Comparison of ENCODE assay signal across 15 mouse cellular contexts in the genomic region with DNA sequence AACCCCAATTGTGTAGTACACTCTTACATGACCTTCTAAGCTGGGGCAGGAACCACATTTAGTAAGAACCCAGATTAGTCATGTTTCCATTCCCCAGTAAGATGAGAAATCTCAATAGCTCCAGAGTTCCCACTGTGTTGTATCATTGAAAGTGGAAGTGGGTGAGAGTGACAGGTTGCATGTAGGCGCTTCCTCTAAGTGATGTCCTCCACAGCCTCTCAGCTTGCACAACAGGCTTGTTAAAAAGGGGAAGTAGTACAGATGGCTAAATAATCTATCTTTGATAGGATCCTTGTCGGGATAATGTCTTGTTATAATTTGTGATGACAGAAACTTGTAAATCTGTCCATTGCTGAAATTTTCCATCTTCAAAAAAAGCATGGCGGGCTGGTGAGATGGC. TPM values are rescaled to one million over a fixed set of nuclear protein-coding genes. Genes with fewer than 3 reads are reported as not detected.
DNase-seq lines count a peak whose midpoint lies in the region; ATAC-seq lines count a peak whose summit lies in the region.
"Had no signal": no experiment of that assay in that cellular context is flagged by ENCODE, and none has a peak within 500 bp of the region (broad histone marks: within the 10 kb centered on the region; RNA-seq: fewer than 3 reads in every experiment).

No protein-coding gene starts in this region.

- peak; percentile 92 for DNase-seq in heart, adult 11 months
- DNase-seq in right cerebral cortex, adult 2 months (ENCODE audit: low spot score in 2 of 2), result peak; percentile 41 to 51
- no peak for DNase-seq in right cerebral cortex, postnatal 4 days
- peak; percentile 90 for DNase-seq in layer of hippocampus, adult 9-11 months
- peak; percentile 60 for DNase-seq in splenic B cell, adult 2 months (ENCODE audit: low read depth, low spot score)
- DNase-seq in thymus, postnatal 0 days (ENCODE audit: low spot score), result no peak
- no peak for DNase-seq in cerebellum, postnatal 25 days
- DNase-seq: cerebellum, adult 11 months; forebrain, postnatal 0 days; kidney, postnatal 36 days had no signal

- H3K36me3 ChIP-seq in heart, embryonic 12.5 days, result peaks cover 42% of the 10 kb centered on the region
- peaks cover 2% of the 10 kb centered on the region; the same call in 1 of the 2 replicates for H3K36me3 ChIP-seq in splenic B cell, adult 2 months (ENCODE audit: control insufficient read depth, insufficient read depth, low read length, poor library complexity, severe bottlenecking)

- ATAC-seq in heart, embryonic 12.5 days (ENCODE audit: insufficient number of reproducible peaks, low FRiP score), result no peak
- ATAC-seq: forebrain, postnatal 0 days had no signal

- no peaks in the 10 kb centered on the region for H3K9me3 ChIP-seq in heart, embryonic 12.5 days (replicated peaks)
- H3K9me3 ChIP-seq: heart, embryonic 13.5 days; hindbrain, embryonic 15.5 days; stomach, embryonic 15.5 days had no signal

- H3K4me1 ChIP-seq in heart, embryonic 12.5 days (replicated peaks), result no peaks in the 10 kb centered on the region
- H3K4me1 ChIP-seq: heart, embryonic 13.5 days; hindbrain, embryonic 15.5 days; stomach, embryonic 15.5 days had no signal

- H3K27me3 ChIP-seq in heart, embryonic 12.5 days (replicated peaks), result no peaks in the 10 kb centered on the region
- H3K27me3 ChIP-seq in splenic B cell, adult 2 months (ENCODE audit: control insufficient read depth, insufficient read depth, low read length, poor library complexity, severe bottlenecking), result no peaks in the 10 kb centered on the region
- H3K27me3 ChIP-seq: heart, embryonic 13.5 days; hindbrain, embryonic 15.5 days; stomach, embryonic 15.5 days had no signal

- H3K9ac ChIP-seq in heart, embryonic 12.5 days, result no peak overlapping the region
- H3K9ac ChIP-seq: forebrain, postnatal 0 days; heart, embryonic 13.5 days; hindbrain, embryonic 15.5 days; stomach, embryonic 15.5 days had no signal

- WGBS in heart, embryonic 12.5 days, result 86% methylated on average over 3 of the region's 3 CpGs

- H3K27ac ChIP-seq in heart, embryonic 12.5 days (ENCODE audit: poor library complexity, severe bottlenecking), result no peak overlapping the region
- H3K27ac ChIP-seq: heart, embryonic 13.5 days; hindbrain, embryonic 15.5 days; stomach, embryonic 15.5 days had no signal

- no peak overlapping the region for H3K4me2 ChIP-seq in heart, embryonic 12.5 days
- H3K4me2 ChIP-seq: heart, embryonic 13.5 days; hindbrain, embryonic 15.5 days; stomach, embryonic 15.5 days had no signal

- no peak overlapping the region for H3K4me3 ChIP-seq in heart, embryonic 12.5 days
- H3K4me3 ChIP-seq: heart, embryonic 13.5 days; hindbrain, embryonic 15.5 days; stomach, embryonic 15.5 days had no signal

RNA-seq across cellular contexts. Expression of a gene that starts 46.0 kb away (rescaled TPM):
- polyA plus RNA-seq in heart, embryonic 12.5 days (2016; fragmentation: Nextera tagmentation; extraction: Ambion mirVana), result 4.3 and 4.8 TPM in 2 replicates
- 8.9 and 10.1 TPM in 2 replicates for polyA plus RNA-seq in thymus, postnatal 0 days (2015; fragmentation: Nextera tagmentation; extraction: Ambion mirVana)
- polyA plus RNA-seq: liver, embryonic 16.5 days had no signal

Comparison
In these comparisons a context has a peak if more than half of its experiments do, and no peak if none do; other contexts are left out.
1. DNase-seq: peak in heart, adult 11 months (single experiment), right cerebral cortex, adult 2 months (2 of 2), layer of hippocampus, adult 9-11 months (single experiment) and splenic B cell, adult 2 months (single experiment); none in right cerebral cortex, postnatal 4 days (single experiment), thymus, postnatal 0 days (single experiment) and cerebellum, postnatal 25 days (0 of 2).